Mouse (Mus musculus): ENCODE measurements around the gene Mphosph9.

- no peak for TF ChIP-seq CTCF (IDR thresholded peaks at IDR 0.05; ENCODE audit: control insufficient read depth, insufficient read depth, low read length)
- TF ChIP-seq POLR2A (IDR thresholded peaks at IDR 0.05; ENCODE audit: borderline replicate concordance, control insufficient read depth, low read depth, low read length) = no peak
Observed at GRCm38 (mm10) chr5:124374298-124374697, 46.5 kb upstream of the Mphosph9 start.

Data from bone marrow, adult 2 months (tissue).